Mouse (Mus musculus) ES-Bruce4 (cell line): ENCODE measurements at regions not wholly inside any gene's neighbourhood (a gene's known extent, or its start where the extent isn't known, plus 50 kb on each side); places are given as distances from the start of the nearest gene placed in this dataset.

Experiments
- H3K27ac ChIP-seq: 2 replicates; pipeline ENCODE4 v1.5.1; 2012; ENCODE audit warnings: low read length, inconsistent platforms; ENCODE audit not compliant: insufficient read depth
- H3K27me3 ChIP-seq: 2 replicates; pipeline ENCODE4 v1.6.1; 2012; ENCODE audit warnings: mild to moderate bottlenecking, low read length, inconsistent platforms; ENCODE audit not compliant: control insufficient read depth, poor library complexity, insufficient read depth, severe bottlenecking
- H3K36me3 ChIP-seq: 2 replicates; pipeline ENCODE4 v1.6.1; 2012; ENCODE audit warnings: inconsistent platforms, mild to moderate bottlenecking, low read length, moderate library complexity; ENCODE audit not compliant: control insufficient read depth, poor library complexity, insufficient read depth, severe bottlenecking
- H3K4me1 ChIP-seq: one replicate; pipeline ENCODE4 v1.8.1; 2011; ENCODE audit warnings: low read length; ENCODE audit not compliant: control insufficient read depth, insufficient read depth
- H3K4me3 ChIP-seq: 2 replicates; pipeline ENCODE4 v1.5.1; 2011; ENCODE audit warnings: low read depth, mild to moderate bottlenecking, low read length
- H3K9ac ChIP-seq: 2 replicates; pipeline ENCODE4 v1.6.1; 2012; ENCODE audit warnings: low read depth, mild to moderate bottlenecking, inconsistent platforms; ENCODE audit not compliant: poor library complexity, severe bottlenecking
- H3K9me3 ChIP-seq: replicated peaks from 2 replicates; pipeline ENCODE4 v1.6.1; 2012; ENCODE audit warnings: mild to moderate bottlenecking, low read length, inconsistent platforms; ENCODE audit not compliant: control insufficient read depth, poor library complexity, insufficient read depth, severe bottlenecking
- CTCF ChIP-seq: IDR thresholded peaks from one replicate; pipeline ENCODE4 v1.8.1; 2011; ENCODE audit warnings: low read depth, low read length
- EP300 ChIP-seq: IDR thresholded peaks from 2 replicates; pipeline ENCODE4 v1.6.1; 2011; ENCODE audit warnings: low read depth, low read length; ENCODE audit not compliant: insufficient read depth
- POLR2A ChIP-seq: IDR thresholded peaks from one replicate; pipeline ENCODE4 v1.8.1; 2011; ENCODE audit warnings: low read length; ENCODE audit not compliant: insufficient read depth

DNA sequence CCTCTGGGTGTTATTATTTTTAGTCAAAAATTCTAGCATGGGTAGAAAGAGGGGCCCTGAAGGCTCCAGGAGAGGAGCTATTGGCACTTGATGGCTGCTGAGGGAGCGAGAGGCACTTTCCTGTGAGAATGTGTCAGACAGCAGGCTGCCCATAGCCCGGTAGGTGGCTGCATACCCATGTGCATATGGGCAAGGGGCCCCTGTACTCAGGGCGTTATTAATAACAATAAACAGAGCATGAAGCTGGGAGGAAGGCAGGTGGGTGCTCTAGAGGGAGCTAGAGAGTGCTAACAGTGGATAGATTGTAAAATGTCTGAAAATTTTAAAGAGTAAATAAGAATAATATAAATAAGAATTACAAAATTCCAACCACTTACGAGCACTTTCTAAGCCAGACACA is 98.2 kb downstream of the Hhipl2 start:
- Histone ChIP-seq H3K4me1 (no peaks in the 10 kb centered on the region), H3K4me3 (no peak overlapping the region), H3K9me3 (no peaks in the 10 kb centered on the region), H3K36me3 (no peaks in the 10 kb centered on the region), H3K9ac (no peak overlapping the region), H3K27ac (no peak overlapping the region), H3K27me3 (no peaks in the 10 kb centered on the region)
- TF ChIP-seq EP300, result no peak
- no peak for TF ChIP-seq CTCF
- no peak for TF ChIP-seq POLR2A

DNA sequence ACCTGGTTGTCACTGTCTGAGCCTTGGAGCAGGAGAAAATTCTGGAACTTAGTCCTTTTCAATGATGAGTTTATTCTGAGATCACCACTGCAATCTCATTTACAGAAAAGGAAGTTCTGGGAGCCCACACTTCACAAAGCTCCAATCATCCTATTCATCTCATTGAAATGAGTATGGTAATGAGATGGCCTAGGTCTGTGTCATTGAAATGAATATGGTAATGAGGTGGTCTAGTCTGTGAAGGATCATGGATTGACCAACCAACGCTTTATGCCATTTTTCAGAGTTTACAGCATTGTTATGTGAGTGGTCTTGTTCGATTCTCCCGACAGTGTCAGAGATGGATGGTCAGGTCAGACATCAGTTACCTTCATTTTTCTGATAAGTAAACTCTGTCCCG is 99.2 kb downstream of the Hhipl2 start:
- Histone ChIP-seq H3K27ac (no peak overlapping the region), H3K27me3 (no peaks in the 10 kb centered on the region), H3K9ac (no peak overlapping the region), H3K4me3 (no peak overlapping the region), H3K4me1 (no peaks in the 10 kb centered on the region), H3K9me3 (no peaks in the 10 kb centered on the region), H3K36me3 (no peaks in the 10 kb centered on the region)
- TF ChIP-seq EP300 (no peak), CTCF (no peak), POLR2A (no peak)

DNA sequence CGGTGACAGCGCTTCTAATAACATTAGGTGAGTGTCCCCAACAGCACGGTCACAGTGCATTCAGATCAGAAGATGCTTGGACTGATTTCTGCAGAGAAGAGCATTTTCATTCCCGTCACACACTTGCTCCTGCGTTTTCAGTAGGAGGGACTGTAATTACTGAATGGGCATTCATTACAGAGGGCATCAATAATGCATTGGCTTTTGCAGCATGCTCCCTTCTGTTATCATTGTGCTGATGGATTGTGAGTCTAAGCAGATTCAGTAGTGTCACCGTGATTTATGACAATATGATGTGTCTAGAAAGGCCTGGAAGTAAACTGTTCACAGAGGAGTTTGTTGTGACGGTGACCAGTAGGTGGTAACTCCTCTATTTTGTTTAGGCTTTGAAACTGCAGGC is 103.6 kb downstream of the Hhipl2 start:
- no peak overlapping the region for H3K9ac ChIP-seq
- no peaks in the 10 kb centered on the region for H3K4me1 ChIP-seq
- no peaks in the 10 kb centered on the region for H3K27me3 ChIP-seq
- no peaks in the 10 kb centered on the region for H3K9me3 ChIP-seq
- H3K36me3 ChIP-seq, result no peaks in the 10 kb centered on the region
- no peak for TF ChIP-seq CTCF
- no peak for TF ChIP-seq POLR2A
- TF ChIP-seq EP300, result no peak
- H3K4me3 ChIP-seq, result no peak overlapping the region
- H3K27ac ChIP-seq, result no peak overlapping the region

DNA sequence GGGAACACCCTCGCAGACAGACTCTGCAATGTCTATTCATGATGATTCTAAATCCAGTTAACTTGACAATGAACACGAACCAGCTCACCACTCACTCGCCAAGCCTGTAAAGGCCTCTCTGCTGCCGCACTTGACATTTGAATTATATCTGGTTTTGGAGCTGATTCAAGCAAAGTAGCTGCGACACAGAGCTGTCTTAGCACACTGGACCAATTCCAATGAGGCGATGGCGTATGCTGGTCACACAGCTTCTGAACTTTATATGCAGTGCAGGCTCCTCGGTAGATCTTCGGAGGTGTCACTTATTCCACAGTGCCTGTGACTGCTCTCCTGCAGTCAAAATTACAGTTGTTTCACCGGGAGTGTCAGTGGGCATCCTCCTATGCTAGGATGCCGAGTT is 115.4 kb downstream of the Hhipl2 start:
- H3K4me3 ChIP-seq, result no peak overlapping the region
- H3K4me1 ChIP-seq, result no peaks in the 10 kb centered on the region
- no peaks in the 10 kb centered on the region; the same call in 1 of the 2 replicates for H3K9me3 ChIP-seq
- no peaks in the 10 kb centered on the region for H3K27me3 ChIP-seq
- no peak overlapping the region for H3K27ac ChIP-seq
- no peaks in the 10 kb centered on the region for H3K36me3 ChIP-seq
- TF ChIP-seq POLR2A (no peak), EP300 (no peak), CTCF (no peak)
- no peak overlapping the region for H3K9ac ChIP-seq

DNA sequence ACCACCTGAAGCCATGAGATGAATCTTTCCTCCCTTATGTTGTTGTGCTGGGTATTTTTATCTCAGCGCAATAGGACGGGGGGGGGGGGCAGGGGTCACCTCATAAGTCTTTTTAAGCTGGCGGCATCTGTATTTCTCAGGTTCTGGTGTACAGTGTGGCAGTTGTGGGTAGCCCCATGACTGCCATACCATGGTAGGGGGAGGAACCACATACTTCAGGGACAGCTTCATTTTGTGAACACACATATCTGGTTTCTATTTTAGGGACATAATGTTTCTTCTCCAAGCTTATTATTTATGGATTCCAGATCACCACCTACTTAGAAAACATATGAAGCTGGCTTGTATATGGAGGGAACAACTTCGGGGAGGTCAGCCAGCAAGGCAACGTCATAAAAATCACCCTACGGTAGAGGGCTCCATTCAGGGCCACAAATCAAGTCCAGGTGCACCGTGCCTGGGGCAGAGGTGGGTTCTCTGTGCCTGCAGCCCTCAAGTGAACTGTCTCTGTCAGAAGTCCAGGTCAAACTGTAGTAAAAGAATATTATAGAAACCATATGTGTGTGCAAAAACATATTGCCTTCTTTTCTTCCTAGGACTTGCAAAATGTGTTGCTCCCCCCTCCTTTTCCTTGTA is 130.9 kb downstream of the Hhipl2 start:
- Histone ChIP-seq H3K9me3 (no peaks in the 10 kb centered on the region), H3K4me1 (no peaks in the 10 kb centered on the region), H3K27me3 (no peaks in the 10 kb centered on the region), H3K4me3 (no peak overlapping the region), H3K27ac (no peak overlapping the region), H3K9ac (no peak overlapping the region), H3K36me3 (no peaks in the 10 kb centered on the region)
- TF ChIP-seq POLR2A (no peak), EP300 (no peak), CTCF (no peak)

DNA sequence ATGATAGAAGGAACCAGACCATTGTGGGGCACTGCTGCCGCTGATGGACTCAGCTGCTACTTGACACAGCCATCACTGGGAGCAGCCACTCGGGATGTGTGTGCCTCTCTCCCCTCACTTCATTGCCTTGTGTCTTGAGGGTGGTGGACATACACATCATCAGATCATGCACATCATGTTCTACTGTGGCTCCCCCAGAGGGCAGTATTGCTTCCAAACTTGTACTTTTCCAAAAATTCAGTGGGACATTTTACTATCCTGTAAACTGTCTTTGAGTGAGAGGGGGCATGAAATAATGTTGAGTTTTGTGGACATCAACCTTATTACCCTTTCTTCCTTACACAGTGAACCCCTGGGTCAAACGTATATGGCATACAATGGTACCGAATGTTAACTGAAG is 134.6 kb downstream of the Hhipl2 start:
- Histone ChIP-seq H3K4me3 (no peak overlapping the region), H3K27me3 (no peaks in the 10 kb centered on the region), H3K36me3 (no peaks in the 10 kb centered on the region), H3K9me3 (no peaks in the 10 kb centered on the region), H3K4me1 (no peaks in the 10 kb centered on the region), H3K9ac (no peak overlapping the region), H3K27ac (no peak overlapping the region)
- TF ChIP-seq EP300 (no peak), CTCF (no peak), POLR2A (no peak)
